Mouse (Mus musculus) frontal cortex, postnatal 36 days (tissue): ENCODE data around the gene Hoxa3.

ENCODE experiments used
- DNase-seq, 2 experiments: peaks; one replicate each; pipeline ENCODE4 v3.0.0; 2022; ENCODE audit warnings: low spot score in 2 of 2

Hoxa3 gene

GRCm38 (mm10) chr6:52156551-52157200 lies 56.5 kb downstream of the Hoxa3 start:
- DNase-seq, result no peak

GRCm38 (mm10) chr6:52155471-52155870 lies 57.7 kb downstream of the Hoxa3 start:
- no peak for DNase-seq

DNA sequence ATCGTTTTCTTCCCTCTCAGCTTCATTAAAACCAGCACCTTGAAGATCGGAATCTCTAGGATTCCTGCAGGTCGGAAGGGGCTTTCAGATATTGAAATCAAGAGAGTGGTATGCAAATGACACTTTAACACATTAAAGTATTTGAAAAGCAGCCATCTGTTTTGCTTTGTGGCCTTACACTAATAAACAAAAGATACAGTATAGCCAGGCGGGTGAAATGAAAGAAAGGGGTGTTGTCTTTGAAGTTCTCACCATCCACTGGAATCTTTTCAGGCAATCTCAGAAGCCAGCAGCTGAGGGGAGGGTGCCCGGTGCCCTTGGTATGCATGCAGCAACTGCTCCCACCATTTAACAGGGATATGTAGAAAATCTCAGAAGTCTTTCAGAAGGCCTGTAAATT lies 59.1 kb downstream of the Hoxa3 start:
- DNase-seq, result no peak

- DNase-seq, result no peak
Measured at GRCm38 (mm10) chr6:52153270-52153669, 59.9 kb downstream of the Hoxa3 start.

- no peak for DNase-seq
Measured at GRCm38 (mm10) chr6:52152226-52153193, 60.6 kb downstream of the Hoxa3 start.

GRCm38 (mm10) chr6:52151571-52151970 lies 61.6 kb downstream of the Hoxa3 start:
- DNase-seq, result no peak

- DNase-seq, result no peak
Measured at GRCm38 (mm10) chr6:52150401-52150966, 62.7 kb downstream of the Hoxa3 start.

DNA sequence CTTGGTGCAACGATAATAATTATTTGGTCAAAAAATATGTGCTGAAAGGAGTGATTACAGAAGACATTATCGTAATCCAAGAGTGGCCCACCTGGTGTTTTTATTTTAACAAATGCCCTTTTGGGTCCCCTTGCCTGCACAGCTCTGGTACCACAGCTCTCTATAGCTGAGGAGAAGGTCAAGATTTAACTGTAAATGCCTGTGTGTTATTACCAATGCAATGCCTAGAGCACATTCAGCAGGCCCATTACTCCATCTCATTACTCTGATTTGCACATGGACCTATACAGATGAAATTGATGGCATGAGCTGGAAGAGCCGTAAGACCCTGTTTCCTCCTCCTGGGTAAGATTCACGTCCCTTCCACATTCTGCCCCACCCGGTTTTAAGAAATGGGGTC lies 74.0 kb downstream of the Hoxa3 start:
- no peak for DNase-seq

DNA sequence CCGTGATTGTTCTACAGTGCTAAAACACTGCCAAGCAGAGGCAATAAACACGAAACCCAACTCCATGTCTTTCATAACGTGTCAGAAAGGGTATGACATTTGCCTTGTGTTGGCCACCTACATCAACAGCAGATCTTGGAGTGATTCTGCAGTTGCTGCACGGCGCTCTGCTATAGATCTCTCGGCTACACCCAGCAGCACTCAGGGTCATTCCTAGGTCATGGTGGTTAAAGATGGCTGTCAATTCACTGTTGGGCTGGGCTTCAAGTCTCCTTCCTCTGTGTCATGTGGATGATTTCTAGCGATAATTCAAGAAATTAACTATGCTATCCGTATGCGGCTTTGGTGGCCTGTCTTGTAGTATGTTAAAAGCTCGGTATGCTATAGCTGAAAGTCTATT lies 74.6 kb downstream of the Hoxa3 start:
- DNase-seq, result no peak

- DNase-seq, result no peak
Measured at GRCm38 (mm10) chr6:52137841-52138535, 75.1 kb downstream of the Hoxa3 start.

DNA sequence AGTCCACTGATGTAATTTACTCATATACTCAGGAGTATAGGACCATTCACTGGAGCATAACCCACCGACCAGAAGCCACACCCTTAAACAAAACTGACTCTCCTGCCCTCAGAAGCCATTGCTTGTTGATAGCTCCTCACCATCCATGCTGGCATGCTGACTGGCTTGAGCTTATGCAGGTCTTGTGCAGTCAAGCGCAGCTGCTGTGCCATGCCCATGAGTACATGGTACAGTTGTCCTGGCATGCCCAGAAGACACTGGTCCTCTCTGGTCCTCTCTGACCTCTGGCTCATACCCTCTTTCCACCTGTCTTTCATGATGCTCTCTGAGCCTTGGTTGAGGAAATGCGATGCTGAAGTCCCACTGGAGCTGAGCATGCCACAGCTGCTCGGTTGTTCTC lies 89.5 kb downstream of the Hoxa3 start:
- DNase-seq, result no peak

DNA sequence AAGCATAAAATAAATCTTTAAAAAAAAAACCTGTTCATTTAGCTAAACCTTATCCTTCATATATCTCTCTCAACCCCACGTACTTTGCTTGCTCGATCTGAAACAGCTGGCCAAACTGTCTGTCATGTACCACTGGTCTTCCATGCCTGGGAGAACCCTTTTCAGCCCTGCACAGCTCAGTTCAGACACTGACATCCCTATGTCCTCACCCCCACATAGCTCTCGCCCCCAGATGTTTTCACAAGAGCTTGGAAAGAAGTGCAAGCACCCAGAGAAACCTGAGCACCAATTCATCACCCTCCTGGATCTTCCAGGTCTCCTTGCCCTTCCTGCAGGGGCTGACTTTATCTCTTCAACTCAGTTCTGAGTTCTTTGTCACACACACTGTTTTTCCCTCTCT lies 92.0 kb downstream of the Hoxa3 start:
- DNase-seq, result no peak
